Mouse (Mus musculus): ENCODE measurements around the gene Mustn1.

GRCm38 (mm10) chr14:30911141-30911540 is 32.1 kb downstream of the Mustn1 start:
- TF ChIP-seq CTCF (IDR thresholded peaks at IDR 0.05; ENCODE audit: borderline replicate concordance, insufficient read depth, low read depth, low read length) (no peak), POLR2A (IDR thresholded peaks at IDR 0.05; ENCODE audit: borderline replicate concordance, insufficient read depth, low read length) (no peak)
